Mouse (Mus musculus) neutrophil, adult 83 days (primary cell): ENCODE measurements around the gene Hax1. TPM values are rescaled to one million over a fixed set of nuclear protein-coding genes. Genes with fewer than 3 reads are reported as not detected.

Source experiments
- total RNA-seq, 2 experiments: library from RNA; stranded (reverse); gene quantifications; one replicate each; pipeline ENCODE4 v1.2.4; 2023

Gene Hax1
- total RNA-seq = 10 to 100 TPM; 40.6 to 48.0 TPM

DNA sequence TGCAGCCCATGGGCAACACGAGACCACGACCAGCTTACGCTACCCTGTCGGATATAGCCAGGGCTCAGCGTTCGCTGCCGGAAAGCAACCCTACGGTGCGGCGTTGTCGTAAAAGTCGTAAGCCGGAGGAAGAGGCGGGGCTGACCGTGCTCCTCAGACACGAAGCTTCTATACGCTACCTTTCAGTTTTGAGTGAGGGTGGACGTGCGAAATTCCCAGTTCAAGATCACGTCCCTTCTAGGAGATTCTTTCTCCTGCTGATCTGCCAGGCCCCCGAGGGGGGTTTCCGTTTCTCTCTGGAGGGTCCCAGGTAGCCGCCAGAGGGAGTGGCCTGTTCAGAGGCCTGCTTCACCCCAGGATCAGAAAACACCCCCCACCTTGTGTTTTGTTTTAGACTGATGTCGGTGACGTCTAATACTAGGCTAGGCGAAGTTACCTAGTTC is at the start of gene Hax1:
Gene Hax1 (minus strand): TSS at position 169 of the 443 bp plus-strand sequence.

DNA sequence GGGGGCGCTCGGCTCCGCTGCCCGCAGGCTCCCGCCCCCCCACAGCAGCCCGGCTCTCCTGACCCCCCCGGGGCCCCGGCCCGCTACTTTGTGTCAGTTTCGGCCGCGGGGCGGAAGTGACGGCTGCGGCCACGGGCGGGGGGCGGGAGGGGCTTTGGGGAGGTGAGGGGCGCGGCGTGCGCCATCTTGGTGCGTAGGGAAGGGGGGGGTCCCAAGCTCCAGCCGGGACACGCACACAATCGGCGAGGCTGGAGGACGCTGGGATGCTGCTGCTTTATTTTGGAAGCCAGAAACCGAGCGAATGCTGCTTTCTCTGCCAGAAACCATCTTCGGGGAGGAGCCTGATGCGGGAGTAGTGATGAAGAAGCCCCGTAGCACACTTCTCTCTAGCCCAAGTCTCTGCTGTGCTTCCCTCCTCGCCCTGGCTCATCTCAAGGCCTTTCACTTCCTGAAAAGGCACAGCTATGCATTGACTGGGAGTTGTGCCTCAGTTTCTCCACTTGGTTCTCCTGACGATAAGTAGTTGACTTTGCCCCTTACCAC is 35.3 kb downstream of the Hax1 start, which contains the start of gene Atp8b2:
Gene Atp8b2 (minus strand): TSS at position 288 of the 543 bp plus-strand sequence.

Other genes starting within 250 kb of the Hax1 start
- under 1 TPM; 0.44 TPM for gene Chrnb2, start 234.1 kb downstream of the Hax1 start, total RNA-seq
- gene Ube2q1, start 225.2 kb downstream of the Hax1 start, total RNA-seq = 10 to 100 TPM; 67.8 to 72.4 TPM
- gene She, start 167.4 kb downstream of the Hax1 start, total RNA-seq = not detected
- 100 to 1,000 TPM; 103 to 132 TPM for gene Il6ra, start 85.6 kb downstream of the Hax1 start, total RNA-seq
- gene Atp8b2, start 35.3 kb downstream of the Hax1 start, total RNA-seq = 10 to 100 TPM; 12.4 to 14.1 TPM
- gene 4933434E20Rik, start 52.9 kb upstream of the Hax1 start, total RNA-seq = 10 to 100 TPM; 47.2 TPM
- 100 to 1,000 TPM; 131 to 133 TPM for gene Ubap2l, start 53.8 kb upstream of the Hax1 start, total RNA-seq
- 100 to 1,000 TPM; 729 to 799 TPM for gene Tpm3, start 73.9 kb upstream of the Hax1 start, total RNA-seq
- 1 to 10 TPM; 1.0 to 1.1 TPM for gene Nup210l, start 105.4 kb upstream of the Hax1 start, total RNA-seq
- gene Rps27, start 214.9 kb upstream of the Hax1 start, total RNA-seq = 1,000 to 10,000 TPM; 1,754 to 1,801 TPM
- 1 to 10 TPM; 3.2 to 3.8 TPM for gene Rab13, start 214.9 kb upstream of the Hax1 start, total RNA-seq
- gene Jtb, start 232.8 kb upstream of the Hax1 start, total RNA-seq = 10 to 100 TPM; 24.6 to 27.2 TPM
- not detected for gene Creb3l4, start 244.7 kb upstream of the Hax1 start, total RNA-seq
- 10 to 100 TPM; 22.1 to 22.5 TPM for gene Slc39a1, start 249.4 kb upstream of the Hax1 start, total RNA-seq